ENCODE assay signal across 12 mouse cellular contexts in the genomic region with DNA sequence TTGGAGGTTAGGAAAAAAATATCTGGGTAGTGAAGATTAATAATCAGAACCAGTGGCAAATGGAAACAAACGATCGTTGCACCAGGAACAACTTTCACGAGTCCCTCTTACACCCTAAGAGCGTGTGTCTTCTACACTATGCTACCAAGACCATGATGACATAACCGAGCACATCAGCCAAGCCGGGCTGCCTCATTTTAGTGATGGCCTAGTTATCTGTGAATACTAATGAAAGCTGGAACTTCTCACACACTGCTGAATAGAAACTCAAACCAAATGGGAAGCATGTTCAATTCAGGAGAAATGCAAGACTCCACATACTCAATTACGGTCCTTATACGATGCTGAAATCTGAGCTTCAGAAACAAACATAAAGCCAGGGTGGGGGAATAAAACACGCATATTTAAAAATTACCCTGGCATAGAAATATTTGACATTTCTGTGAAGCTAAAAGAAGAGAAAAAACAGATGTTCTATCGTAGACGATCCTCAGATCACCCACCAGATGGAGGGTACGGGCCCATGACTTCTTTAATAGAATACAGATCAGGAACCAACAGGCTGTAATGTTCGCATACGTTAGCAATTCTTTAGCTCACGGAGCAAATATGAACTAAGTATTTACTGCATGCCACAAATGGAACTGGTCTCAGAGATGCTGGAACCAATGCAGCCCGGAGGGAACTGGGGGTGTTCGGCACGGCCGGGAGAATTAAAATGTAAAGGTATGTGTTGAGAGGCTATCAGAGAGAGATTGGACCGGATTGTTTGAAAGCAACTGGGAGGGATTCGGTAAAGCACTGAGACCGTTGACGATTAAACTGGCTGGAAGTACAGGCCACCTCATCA.
A peak's percentile ranks its signal among the peaks of the same experiment; 100 is the strongest.
DNase-seq lines count a peak whose midpoint lies in the region; ATAC-seq and TF ChIP-seq lines count a peak whose summit lies in the region.
"Had no signal": no experiment of that assay in that cellular context is flagged by ENCODE, and none has a peak within 500 bp of the region (broad histone marks: within the 10 kb centered on the region; RNA-seq: fewer than 3 reads in every experiment).

No protein-coding gene starts in this region.

- peaks cover 34% of the 10 kb centered on the region for H3K4me1 ChIP-seq in embryonic facial prominence, embryonic 15.5 days
- peaks cover 10 to 19% of the 10 kb centered on the region in 2 experiments; a peak in 3 of 4 replicates for H3K4me1 ChIP-seq in heart, embryonic 14.5 days (ENCODE audit: control insufficient read depth in 2 of 2, insufficient read depth in 2 of 2, low read length in 2 of 2)
- peaks cover 30% of the 10 kb centered on the region for H3K4me1 ChIP-seq in midbrain, embryonic 11.5 days (ENCODE audit: control insufficient read depth, insufficient read depth, low read length)
- H3K4me1 ChIP-seq: megakaryocyte, embryonic 14.5 days had no signal

- no peak overlapping the region for H3K9ac ChIP-seq in embryonic facial prominence, embryonic 15.5 days
- H3K9ac ChIP-seq in heart, embryonic 14.5 days (ENCODE audit: low read length) = no peak overlapping the region
- peak overlapping the region; percentile 7; the same call in 1 of the 2 replicates for H3K9ac ChIP-seq in midbrain, embryonic 11.5 days (ENCODE audit: low read length)

- H3K9me3 ChIP-seq in embryonic facial prominence, embryonic 15.5 days (replicated peaks) = no peaks in the 10 kb centered on the region
- no peaks in the 10 kb centered on the region for H3K9me3 ChIP-seq in heart, embryonic 14.5 days (ENCODE audit: control insufficient read depth, low read length)
- H3K9me3 ChIP-seq in midbrain, embryonic 11.5 days (ENCODE audit: control insufficient read depth, low read length) = no peaks in the 10 kb centered on the region

- peak overlapping the region; percentile 48 for H3K4me2 ChIP-seq in embryonic facial prominence, embryonic 15.5 days (replicated peaks)
- peak overlapping the region; percentile 44 for H3K4me2 ChIP-seq in heart, embryonic 14.5 days (ENCODE audit: low read length)
- peak overlapping the region; percentile 11; the same call in 1 of the 2 replicates for H3K4me2 ChIP-seq in midbrain, embryonic 11.5 days

- ATAC-seq in embryonic facial prominence, embryonic 15.5 days (ENCODE audit: insufficient number of reproducible peaks, low FRiP score, low TSS enrichment, low read depth) = peak; percentile 81
- no peak for ATAC-seq in heart, embryonic 14.5 days (ENCODE audit: insufficient number of reproducible peaks, insufficient read depth, low FRiP score, low read depth)
- peak; percentile 31; the same call in 1 of the 2 replicates for ATAC-seq in midbrain, embryonic 11.5 days (ENCODE audit: low FRiP score)

- no peaks in the 10 kb centered on the region for H3K27me3 ChIP-seq in embryonic facial prominence, embryonic 15.5 days
- no peaks in the 10 kb centered on the region for H3K27me3 ChIP-seq in heart, embryonic 14.5 days (ENCODE audit: control insufficient read depth, insufficient read depth, low read length)
- H3K27me3 ChIP-seq in midbrain, embryonic 11.5 days (ENCODE audit: control insufficient read depth, insufficient read depth, low read length) = no peaks in the 10 kb centered on the region
- H3K27me3 ChIP-seq: megakaryocyte, embryonic 14.5 days had no signal

- WGBS in embryonic facial prominence, embryonic 15.5 days = 21% methylated on average over 23 of the region's 23 CpGs
- WGBS in heart, embryonic 14.5 days = 63% methylated on average over 23 of the region's 23 CpGs
- 53% methylated on average over 23 of the region's 23 CpGs for WGBS in midbrain, embryonic 11.5 days

- DNase-seq in layer of hippocampus, adult 2 months (ENCODE audit: low spot score in 2 of 2) = no peak
- DNase-seq in layer of hippocampus, adult 11-12 months (ENCODE audit: low spot score) = no peak
- peak; percentile 91 for DNase-seq in midbrain, embryonic 11.5 days (ENCODE audit: low spot score, missing footprints)
- no peak for DNase-seq in adrenal gland, postnatal 4 days (ENCODE audit: low spot score in 2 of 2)
- DNase-seq in cerebellum, postnatal 10 days = no peak
- DNase-seq in ovary, postnatal 10 days (ENCODE audit: low spot score) = no peak
- DNase-seq: cerebellum, adult 9-10 months; kidney, postnatal 25 days; liver had no signal

- 0 out of 2 replicates have a peak, but pooled peaks have one; percentile 9 for TF ChIP-seq CTCF in layer of hippocampus, adult 2 months (conservative IDR thresholded peaks at IDR 0.05)

- peak overlapping the region; percentile 29; the same call in 1 of the 2 replicates for H3K4me3 ChIP-seq in layer of hippocampus, adult 2 months
- H3K4me3 ChIP-seq in embryonic facial prominence, embryonic 15.5 days (replicated peaks) = peak overlapping the region; percentile 26
- no peak overlapping the region for H3K4me3 ChIP-seq in heart, embryonic 14.5 days (ENCODE audit: control insufficient read depth in 1 of 2, insufficient read depth in 1 of 2, low read depth in 1 of 2, low read length in 2 of 2)
- H3K4me3 ChIP-seq in midbrain, embryonic 11.5 days (ENCODE audit: low read depth, low read length) = no peak overlapping the region
- H3K4me3 ChIP-seq: megakaryocyte, embryonic 14.5 days had no signal

- H3K36me3 ChIP-seq in embryonic facial prominence, embryonic 15.5 days = no peaks in the 10 kb centered on the region
- no peaks in the 10 kb centered on the region for H3K36me3 ChIP-seq in heart, embryonic 14.5 days (ENCODE audit: control insufficient read depth, insufficient read depth, low read length)
- H3K36me3 ChIP-seq in midbrain, embryonic 11.5 days (ENCODE audit: control insufficient read depth, insufficient read depth, low read length) = no peaks in the 10 kb centered on the region

- peak overlapping the region; percentile 46 for H3K27ac ChIP-seq in layer of hippocampus, adult 2 months
- H3K27ac ChIP-seq in embryonic facial prominence, embryonic 15.5 days (replicated peaks) = peak overlapping the region; percentile 85
- no peak overlapping the region for H3K27ac ChIP-seq in heart, embryonic 14.5 days (replicated peaks in 1 of 2; ENCODE audit: control insufficient read depth in 1 of 2, insufficient read depth in 1 of 2, low read depth in 2 of 2, low read length in 2 of 2)
- H3K27ac ChIP-seq in midbrain, embryonic 11.5 days (ENCODE audit: low read depth, low read length) = peak overlapping the region; percentile 40; the same call in 1 of the 2 replicates

Comparison
In these comparisons a context has a peak if more than half of its experiments do, and no peak if none do; other contexts are left out.
1. H3K27ac ChIP-seq: peak in layer of hippocampus, adult 2 months (single experiment), embryonic facial prominence, embryonic 15.5 days (single experiment) and midbrain, embryonic 11.5 days (single experiment); none in heart, embryonic 14.5 days (0 of 2).
2. H3K4me3 ChIP-seq: peak in layer of hippocampus, adult 2 months (single experiment) and embryonic facial prominence, embryonic 15.5 days (single experiment); none in heart, embryonic 14.5 days (0 of 2) and midbrain, embryonic 11.5 days (single experiment).
3. Peak in every context shown above with its lines, with median percentiles within 50 percentile points of each other: H3K4me2 ChIP-seq.